Mouse (Mus musculus) MEL-GATA-1-ER (cell line): ENCODE results near the gene Cdv3.
"Not testable (repeated sequence)": the region's sequence is repeated elsewhere in the genome, so short reads cannot be mapped to it uniquely, and the experiment has no call there.

Source experiments
- DNase-seq: peaks from one replicate; pipeline ENCODE4 v3.0.0-alpha.2; 2012; ENCODE audit warnings: low read depth; ENCODE audit errors: extremely low read depth

Cdv3 gene

DNA sequence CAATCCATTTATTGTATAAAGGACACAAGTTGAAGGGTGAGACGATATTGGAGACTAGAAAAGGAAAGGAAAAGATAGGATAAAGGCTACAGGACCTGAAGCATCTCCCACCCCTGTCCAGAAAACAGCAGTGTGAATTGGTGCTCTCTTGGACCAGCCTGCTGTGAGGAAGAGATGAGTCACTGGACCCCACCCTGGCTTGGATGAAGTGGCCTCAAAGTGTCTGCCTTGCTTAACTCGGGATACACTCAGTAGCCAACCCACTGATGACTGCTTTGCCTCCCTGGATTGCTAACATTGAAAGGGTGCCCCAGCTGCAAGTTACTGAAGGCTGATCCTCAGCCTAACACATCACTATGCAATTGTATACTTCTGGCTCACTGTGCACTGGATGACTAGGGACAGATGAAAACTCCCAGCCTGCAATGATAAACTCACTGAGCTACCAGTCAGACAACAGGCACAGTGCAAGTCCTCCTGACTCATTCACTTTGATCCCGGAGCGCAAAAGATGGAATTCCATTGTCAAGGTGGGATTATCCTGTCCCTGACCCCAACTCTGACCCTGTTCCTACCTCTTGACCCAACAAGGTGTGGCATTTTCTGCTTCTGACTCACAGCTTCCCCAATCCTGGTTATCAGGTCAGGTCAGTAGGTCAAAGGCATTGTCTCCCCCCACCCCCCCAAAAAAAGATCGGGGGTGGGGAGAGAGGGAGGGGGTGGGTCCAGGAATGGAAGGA lies 6.8 kb upstream of the Cdv3 start:
- no peak for DNase-seq

- DNase-seq: no peak
Observed at GRCm38 (mm10) chr9:103369951-103370350, 4.3 kb upstream of the Cdv3 start.

DNA sequence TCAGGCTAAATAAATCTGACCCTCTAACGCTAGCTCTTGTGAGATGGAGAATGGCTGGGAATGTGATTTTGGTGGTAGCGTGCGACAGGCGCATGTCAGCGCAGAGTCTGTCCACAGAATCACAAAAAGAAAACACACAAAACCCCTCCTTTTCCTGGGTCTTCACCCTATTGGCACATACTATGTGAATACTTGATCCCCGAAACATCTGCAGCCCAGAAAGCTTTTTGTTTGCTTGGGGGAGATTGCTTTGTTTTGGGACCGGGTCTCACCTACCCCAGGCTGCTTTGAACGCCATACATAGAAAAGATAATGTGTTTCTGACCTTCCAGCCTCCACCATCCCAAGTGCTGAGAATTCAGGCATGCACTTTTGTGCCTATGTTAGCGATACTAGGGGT lies 716 bp upstream of the Cdv3 start:
- DNase-seq: no peak

DNA sequence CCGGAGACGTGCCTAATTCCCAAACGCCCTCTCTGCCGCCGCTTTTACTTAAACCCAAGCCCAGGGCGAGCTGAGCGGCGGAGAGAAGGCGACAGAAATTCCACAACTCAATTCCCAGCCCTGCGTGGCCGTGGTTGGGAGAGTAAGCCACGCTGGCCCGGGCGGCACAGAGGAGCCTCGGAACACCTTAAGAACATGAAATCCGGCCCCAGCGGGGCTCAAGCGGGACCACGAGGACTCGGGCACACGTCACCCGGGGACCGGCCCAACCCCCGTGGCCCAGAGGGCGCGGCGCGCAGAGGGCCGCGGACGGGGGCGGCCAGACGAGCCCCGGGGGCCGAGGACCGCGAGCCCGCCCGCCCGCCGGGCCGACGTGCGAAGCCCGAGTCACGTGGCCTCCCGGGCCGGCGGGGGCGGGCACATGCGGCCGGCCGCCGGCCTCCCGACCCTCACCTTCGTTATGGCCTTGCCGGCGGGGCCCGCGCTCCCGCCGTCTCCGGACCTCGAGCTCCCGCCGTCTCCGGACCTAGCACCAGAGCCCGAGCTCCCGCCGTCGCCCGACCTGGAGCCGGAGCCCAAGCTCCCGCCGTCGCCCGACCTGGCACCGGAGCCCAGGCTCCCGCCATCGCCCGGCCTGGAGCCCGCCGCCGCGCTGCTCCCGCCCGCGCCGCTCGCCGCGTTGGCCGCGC lies 895 bp downstream of the Cdv3 start:
- no peak for DNase-seq

GRCm38 (mm10) chr9:103363730-103364417 lies 1.8 kb downstream of the Cdv3 start:
- DNase-seq: no peak

DNA sequence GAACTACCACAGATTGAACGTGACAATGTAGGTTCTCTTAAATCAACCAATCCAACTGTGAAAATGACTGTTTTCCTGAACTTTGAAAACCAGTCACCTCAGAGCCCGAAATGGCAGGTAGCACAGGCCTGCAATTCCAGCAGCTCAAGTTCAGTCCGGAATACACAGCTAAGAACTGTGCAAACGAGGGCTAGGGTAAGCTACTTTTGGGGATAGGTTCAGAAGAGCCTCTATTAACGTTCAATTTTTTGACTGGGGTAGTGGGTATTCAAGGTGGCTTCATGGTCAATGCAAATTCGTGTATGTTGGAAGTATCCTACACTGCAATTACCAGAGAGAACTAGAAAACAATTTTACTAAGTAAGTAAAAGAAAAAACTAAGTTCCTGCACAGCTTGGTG lies 2.6 kb downstream of the Cdv3 start:
- no peak for DNase-seq

DNA sequence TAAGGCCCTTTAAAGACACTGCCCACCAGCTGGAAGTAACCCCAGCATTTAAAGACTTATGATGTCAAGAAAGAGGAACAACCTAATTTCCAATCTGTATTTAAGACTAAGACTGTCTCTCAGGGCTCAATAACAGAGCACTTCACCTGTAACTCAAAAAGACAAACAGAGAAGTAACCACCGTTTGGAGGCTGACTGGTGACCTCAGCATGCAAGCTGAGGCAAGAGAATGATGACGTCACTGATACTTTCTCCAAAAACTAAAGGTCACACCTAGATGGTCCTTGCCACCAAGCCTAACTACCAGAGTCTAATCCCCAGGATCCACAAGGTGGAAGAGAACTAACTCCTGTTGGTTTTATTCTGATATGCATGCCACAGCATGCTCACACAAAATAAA lies 5.0 kb downstream of the Cdv3 start:
- DNase-seq: no peak

- no peak for DNase-seq
Observed at GRCm38 (mm10) chr9:103358545-103358944, 7.1 kb downstream of the Cdv3 start.

- no peak for DNase-seq
Observed at GRCm38 (mm10) chr9:103357893-103358292, 7.7 kb downstream of the Cdv3 start.

DNA sequence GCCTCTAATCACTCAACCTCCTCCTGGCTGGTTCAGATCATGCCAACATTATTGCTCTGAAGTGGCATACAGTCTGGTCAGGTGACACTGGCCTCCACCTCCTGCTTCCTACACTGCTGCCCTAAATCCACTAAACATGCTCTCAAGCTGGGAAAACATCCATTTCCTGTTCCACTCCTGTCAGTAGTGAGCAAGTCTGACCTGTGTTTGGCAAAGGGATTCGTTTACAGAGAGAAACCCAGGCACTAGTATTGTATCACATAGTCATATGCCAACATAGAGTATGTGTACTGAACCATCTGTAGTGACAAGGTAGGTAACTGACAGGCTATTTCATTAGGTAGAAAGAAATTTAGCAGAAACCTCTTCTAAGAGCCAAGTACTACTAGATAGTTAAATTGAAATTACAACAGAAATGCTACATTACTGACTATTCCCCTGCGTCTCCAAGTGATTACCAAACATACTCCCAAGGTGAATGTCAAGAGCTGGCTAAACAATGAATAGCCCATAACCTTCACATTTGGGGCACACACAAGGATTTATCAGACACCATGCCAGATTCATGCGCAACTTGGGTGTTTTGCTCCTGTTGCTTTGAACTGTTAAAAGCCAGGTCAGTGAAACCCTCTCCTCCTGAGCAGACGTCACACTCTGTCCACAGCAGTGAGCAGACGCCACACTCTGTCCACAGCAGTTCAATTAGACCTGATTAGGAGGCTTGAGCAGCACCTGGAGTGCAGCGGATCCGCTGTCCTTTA lies 12.0 kb downstream of the Cdv3 start:
- DNase-seq: not testable (repeated sequence)

GRCm38 (mm10) chr9:103348791-103349190 lies 16.8 kb downstream of the Cdv3 start:
- no peak for DNase-seq

DNA sequence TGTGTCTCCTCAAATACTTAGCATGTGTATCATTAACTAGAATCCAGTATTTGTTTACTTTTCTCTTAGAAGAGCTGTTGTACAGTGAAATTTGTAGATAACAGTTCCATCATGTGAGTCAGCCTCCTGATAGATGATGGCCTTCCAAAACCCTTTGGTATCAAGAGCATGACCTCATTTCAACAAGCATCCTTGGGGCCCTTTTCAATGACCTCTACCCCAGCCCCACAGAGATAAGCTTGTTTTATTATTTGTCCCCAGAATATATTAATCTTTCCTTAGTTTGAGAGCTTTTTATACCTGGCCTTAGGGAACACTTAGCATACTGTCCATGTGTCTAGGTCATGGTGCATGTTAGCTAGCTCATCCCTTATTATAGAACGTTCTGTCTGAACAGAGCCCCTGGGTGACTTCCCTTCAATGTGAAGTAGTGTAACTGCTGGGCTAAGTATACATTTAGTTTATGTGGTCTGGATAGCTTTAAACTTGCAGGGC lies 17.6 kb downstream of the Cdv3 start:
- DNase-seq: no peak

DNA sequence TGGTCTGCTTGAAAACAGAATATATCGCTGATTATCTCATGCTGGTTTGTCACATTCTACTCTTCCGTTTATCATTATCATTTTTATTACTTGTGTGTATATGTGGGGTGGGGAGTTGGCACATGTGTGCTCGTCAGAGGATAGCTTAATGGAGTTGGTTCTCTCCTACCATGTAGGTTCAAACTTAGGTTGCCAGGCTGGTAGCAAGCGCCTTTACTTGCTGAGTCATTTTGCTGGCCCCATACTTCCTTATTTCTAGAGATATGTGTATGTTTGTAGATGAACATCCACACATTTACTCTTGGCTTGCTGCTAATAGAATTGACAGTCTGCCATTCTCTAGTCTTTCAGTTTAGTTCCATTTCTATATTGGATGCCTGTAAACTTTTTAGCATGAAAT lies 18.6 kb downstream of the Cdv3 start:
- DNase-seq: peak; percentile 89

DNA sequence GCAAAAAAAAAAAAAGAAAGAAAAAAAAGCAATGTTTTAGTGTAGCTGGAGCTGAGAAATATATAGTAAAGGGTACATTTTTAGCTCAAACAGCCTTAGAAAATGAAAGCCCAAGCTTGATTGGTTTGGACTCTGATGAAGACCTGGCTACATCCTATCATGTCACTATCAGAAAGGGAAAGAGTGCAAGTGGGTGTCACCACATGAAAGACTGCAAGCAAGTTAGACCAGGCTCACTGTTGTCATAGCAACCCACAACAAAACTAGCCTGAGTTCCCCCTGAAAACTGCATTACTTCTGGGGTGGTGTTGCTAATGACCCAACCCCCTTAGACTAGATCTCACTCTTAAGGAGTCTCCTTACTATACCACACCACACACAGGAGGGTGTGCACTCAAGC lies 28.7 kb downstream of the Cdv3 start:
- DNase-seq: no peak

DNA sequence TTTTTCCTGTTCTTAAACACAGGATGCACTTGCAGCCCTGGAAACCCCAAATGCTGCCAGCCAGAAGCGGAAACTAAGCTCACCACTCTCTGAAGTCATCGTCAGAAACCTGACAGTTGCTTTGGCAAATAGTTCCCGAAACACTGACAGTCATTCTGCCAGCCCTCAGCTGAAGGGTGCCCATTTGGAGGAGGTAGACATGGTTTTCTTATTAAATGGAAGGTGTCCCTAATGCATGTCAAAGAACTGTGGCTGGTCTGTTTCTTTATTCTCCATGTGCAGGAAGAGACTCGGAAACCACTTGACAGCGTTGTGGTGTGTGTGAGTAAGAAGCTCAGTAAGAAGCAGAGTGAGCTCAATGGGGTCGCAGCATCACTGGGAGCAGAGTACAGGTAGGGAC lies 33.0 kb downstream of the Cdv3 start:
- no peak for DNase-seq

GRCm38 (mm10) chr9:103326449-103326848 lies 39.2 kb downstream of the Cdv3 start:
- peak; percentile 94 for DNase-seq

DNA sequence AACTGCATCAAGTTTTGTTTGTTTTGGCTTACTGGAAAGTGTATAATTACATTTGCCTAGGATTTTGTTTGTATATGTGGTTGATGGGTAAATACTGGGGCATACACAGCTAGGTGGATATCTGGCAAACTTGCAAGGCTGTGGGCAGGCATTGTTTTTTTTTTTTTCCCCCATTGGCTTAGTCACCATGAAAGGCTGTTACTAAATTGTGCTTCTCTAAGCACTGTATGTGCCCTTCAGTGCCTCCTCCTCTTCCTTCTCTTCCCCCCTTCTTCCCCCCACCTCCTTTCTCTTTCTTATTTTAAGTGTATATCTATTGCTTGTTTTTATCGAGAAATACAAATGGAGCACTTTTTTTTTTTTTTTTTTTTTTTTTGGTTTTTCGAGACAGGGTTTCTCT lies 41.0 kb downstream of the Cdv3 start:
- DNase-seq: no peak

GRCm38 (mm10) chr9:103309832-103310231 lies 55.8 kb downstream of the Cdv3 start:
- DNase-seq: no peak

DNA sequence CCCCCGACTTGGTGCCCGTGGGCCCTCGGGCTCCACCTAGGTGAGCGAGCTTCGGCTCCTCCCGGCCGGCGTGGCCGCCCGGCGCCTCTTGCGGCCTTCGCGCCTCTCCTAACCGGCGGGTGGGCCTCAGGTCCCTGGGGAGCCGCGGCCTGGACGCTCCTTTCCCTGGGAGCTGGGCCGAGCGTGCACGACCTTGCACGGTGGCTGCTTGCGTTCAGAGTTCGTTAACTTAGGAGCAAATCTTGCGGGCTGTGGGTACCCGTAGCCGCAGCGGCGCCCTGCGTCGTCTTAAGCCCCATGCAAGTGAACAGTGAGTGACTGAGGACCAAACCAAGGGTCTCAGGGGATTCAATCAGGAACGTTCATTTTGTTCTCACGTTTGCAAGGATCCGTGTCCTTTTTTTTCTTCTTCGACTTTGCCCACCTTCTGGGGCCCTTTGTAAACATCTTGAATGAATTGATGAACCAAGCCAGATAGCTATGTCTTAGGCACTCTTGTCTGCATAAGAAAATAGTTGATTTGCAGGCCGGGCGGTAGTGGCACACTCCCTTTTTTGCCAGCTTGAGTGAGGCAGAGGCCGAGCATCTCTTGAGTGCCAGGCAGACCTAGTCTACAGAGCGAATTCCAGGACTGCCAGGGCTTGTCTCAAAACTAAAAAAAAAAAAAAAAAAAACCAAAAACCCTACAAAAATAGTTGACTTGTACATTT lies 60.2 kb downstream of the Cdv3 start:
- DNase-seq: no peak

DNA sequence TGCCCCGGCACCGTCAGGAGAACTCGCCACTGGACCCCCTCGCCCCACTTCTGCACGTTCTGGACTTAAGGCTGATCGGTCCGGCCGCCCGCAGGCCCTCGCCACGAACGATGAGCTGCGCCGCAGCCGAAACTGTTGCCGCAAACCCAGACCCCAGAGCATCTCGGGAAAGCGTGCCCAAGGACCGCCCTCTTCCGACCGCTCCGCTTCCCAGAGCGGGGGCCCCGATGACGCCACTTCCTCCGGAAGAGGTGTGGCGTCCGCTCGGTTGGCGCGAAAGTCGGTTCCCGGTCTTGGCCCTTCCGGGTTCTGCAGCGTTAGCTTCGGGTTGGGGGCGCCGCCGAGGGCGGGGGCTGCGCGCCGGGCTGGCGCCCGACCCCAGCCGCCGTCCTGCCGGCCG lies 60.7 kb downstream of the Cdv3 start, which contains the start of the genes 1300017J02Rik and Topbp1:
TSS of gene 1300017J02Rik (minus strand) at position 156 of the 400 bp plus-strand sequence.
TSS of gene Topbp1 (plus strand) at position 289 of the 400 bp plus-strand sequence.
- peak; percentile 78 for DNase-seq
